Comparison of ENCODE assay signal across 25 mouse cellular contexts in genomic region chr7:67673656-67674055, GRCm38 (mm10). TPM values are rescaled to one million over a fixed set of nuclear protein-coding genes. Genes with fewer than 3 reads are reported as not detected.
DNase-seq lines count a peak whose midpoint lies in the region; ATAC-seq lines count a peak whose summit lies in the region.
"Had no signal": no experiment of that assay in that cellular context is flagged by ENCODE, and none has a peak within 500 bp of the region (broad histone marks: within the 10 kb centered on the region; RNA-seq: fewer than 3 reads in every experiment).

No protein-coding gene starts in this region.

- DNase-seq in embryonic facial prominence, embryonic 10.5 days (ENCODE audit: low spot score) = no peak
- DNase-seq in heart, embryonic 10.5 days (ENCODE audit: low spot score) = no peak
- DNase-seq in heart, postnatal 14 days = no peak
- peak; percentile 51 for DNase-seq in NIH3T3 (ENCODE audit: low read depth)
- DNase-seq in frontal cortex, postnatal 36 days (ENCODE audit: low spot score in 2 of 2) = no peak
- DNase-seq in urinary bladder, postnatal 10 days (ENCODE audit: low spot score) = no peak
- DNase-seq: adrenal gland, postnatal 10 days; adrenal gland, postnatal 36 days; B cell, adult 2 months; cerebellum, adult 18-20 months; cerebellum, adult 9-10 months; cerebellum, postnatal 14 days; gastrocnemius, adult 2 months; gastrocnemius, postnatal 36 days; kidney, adult 2 months had no signal

- no peaks in the 10 kb centered on the region for H3K27me3 ChIP-seq in embryonic facial prominence, embryonic 12.5 days
- no peaks in the 10 kb centered on the region for H3K27me3 ChIP-seq in embryonic facial prominence, embryonic 10.5 days (replicated peaks; ENCODE audit: low read depth, poor library complexity, severe bottlenecking)
- no peaks in the 10 kb centered on the region for H3K27me3 ChIP-seq in heart, embryonic 10.5 days (ENCODE audit: insufficient read depth, poor library complexity, severe bottlenecking)
- H3K27me3 ChIP-seq: CH12.LX; embryonic facial prominence, embryonic 13.5 days; forebrain, embryonic 12.5 days; forebrain, embryonic 15.5 days; heart, embryonic 13.5 days; hindbrain, embryonic 12.5 days; hindbrain, embryonic 15.5 days had no signal

- intact Hi-C loops in heart, postnatal 14 days (cut with DNase I) = loop anchor here (10.0 kb wide), 1 partner anchor 281 kb away; the partner anchor contains the start of gene Igf1r

- H3K36me3 ChIP-seq in embryonic facial prominence, embryonic 12.5 days = peaks cover 28% of the 10 kb centered on the region
- H3K36me3 ChIP-seq in embryonic facial prominence, embryonic 10.5 days (replicated peaks) = peaks cover 68% of the 10 kb centered on the region
- H3K36me3 ChIP-seq in heart, embryonic 10.5 days = peaks cover 30% of the 10 kb centered on the region
- H3K36me3 ChIP-seq: forebrain, embryonic 15.5 days; G1E; hindbrain, embryonic 15.5 days had no signal

- H3K4me3 ChIP-seq in embryonic facial prominence, embryonic 12.5 days = no peak overlapping the region
- no peak overlapping the region for H3K4me3 ChIP-seq in embryonic facial prominence, embryonic 10.5 days
- no peak overlapping the region for H3K4me3 ChIP-seq in heart, embryonic 10.5 days
- H3K4me3 ChIP-seq: embryonic facial prominence, embryonic 13.5 days; erythroblast, embryonic 14.5 days; forebrain, embryonic 12.5 days; forebrain, embryonic 15.5 days; gastrocnemius, adult 2 months; heart, embryonic 13.5 days; hindbrain, embryonic 12.5 days; hindbrain, embryonic 15.5 days had no signal

- no peak overlapping the region for H3K4me2 ChIP-seq in embryonic facial prominence, embryonic 12.5 days (replicated peaks)
- H3K4me2 ChIP-seq: embryonic facial prominence, embryonic 13.5 days; forebrain, embryonic 12.5 days; forebrain, embryonic 15.5 days; heart, embryonic 13.5 days; hindbrain, embryonic 12.5 days; hindbrain, embryonic 15.5 days had no signal

- no peak overlapping the region for H3K9ac ChIP-seq in embryonic facial prominence, embryonic 12.5 days
- H3K9ac ChIP-seq: forebrain, embryonic 12.5 days; forebrain, embryonic 15.5 days; heart, embryonic 13.5 days; hindbrain, embryonic 12.5 days; hindbrain, embryonic 15.5 days had no signal

- no peak overlapping the region for H3K27ac ChIP-seq in embryonic facial prominence, embryonic 12.5 days
- H3K27ac ChIP-seq in embryonic facial prominence, embryonic 10.5 days (replicated peaks) = no peak overlapping the region
- peak overlapping the region; percentile 57 for H3K27ac ChIP-seq in heart, embryonic 10.5 days
- H3K27ac ChIP-seq: embryonic facial prominence, embryonic 13.5 days; forebrain, embryonic 12.5 days; forebrain, embryonic 15.5 days; heart, embryonic 13.5 days; hindbrain, embryonic 12.5 days; hindbrain, embryonic 15.5 days had no signal

- H3K4me1 ChIP-seq in embryonic facial prominence, embryonic 12.5 days = no peaks in the 10 kb centered on the region
- peaks cover 14% of the 10 kb centered on the region for H3K4me1 ChIP-seq in embryonic facial prominence, embryonic 10.5 days
- H3K4me1 ChIP-seq in heart, embryonic 10.5 days = peaks cover 20% of the 10 kb centered on the region
- H3K4me1 ChIP-seq: embryonic facial prominence, embryonic 13.5 days; forebrain, embryonic 12.5 days; hindbrain, embryonic 12.5 days; hindbrain, embryonic 15.5 days had no signal

- ATAC-seq in embryonic facial prominence, embryonic 12.5 days (ENCODE audit: insufficient number of reproducible peaks, insufficient read depth, low FRiP score, low TSS enrichment) = 0 out of 2 replicates have a peak, but pooled peaks have one; percentile 41
- ATAC-seq: forebrain, embryonic 15.5 days had no signal

- 91% methylated on average over 5 of the region's 5 CpGs for WGBS in embryonic facial prominence, embryonic 12.5 days
- 88% methylated on average over 5 of the region's 5 CpGs for WGBS in embryonic facial prominence, embryonic 10.5 days
- 80% methylated on average over 5 of the region's 5 CpGs for WGBS in heart, embryonic 10.5 days

- no peaks in the 10 kb centered on the region for H3K9me3 ChIP-seq in embryonic facial prominence, embryonic 12.5 days
- peaks cover 6% of the 10 kb centered on the region; the same call in 1 of the 2 replicates for H3K9me3 ChIP-seq in embryonic facial prominence, embryonic 10.5 days
- no peaks in the 10 kb centered on the region for H3K9me3 ChIP-seq in heart, embryonic 10.5 days
- H3K9me3 ChIP-seq: embryonic facial prominence, embryonic 13.5 days; forebrain, embryonic 12.5 days; forebrain, embryonic 15.5 days; heart, embryonic 13.5 days; hindbrain, embryonic 12.5 days; hindbrain, embryonic 15.5 days had no signal

RNA-seq across cellular contexts. Expression of gene Ttc23, which starts 26.4 kb away (rescaled TPM):
- polyA plus RNA-seq in embryonic facial prominence, embryonic 12.5 days (2016; fragmentation: Nextera tagmentation; extraction: Ambion mirVana) = 50.9 and 54.4 TPM in 2 replicates
- polyA plus RNA-seq in embryonic facial prominence, embryonic 10.5 days (2016; fragmentation: Nextera tagmentation; extraction: Ambion mirVana) = 45.5 and 47.3 TPM in 2 replicates
- polyA plus RNA-seq in heart, embryonic 10.5 days (2016; fragmentation: Nextera tagmentation; extraction: Ambion mirVana) = 19.0 and 27.1 TPM in 2 replicates
- 10 to 100 TPM; 21.9 to 22.0 TPM for total RNA-seq in heart, postnatal 14 days (2021)
- polyA plus RNA-seq: erythroblast, embryonic 14.5 days had no signal

RNA-seq across cellular contexts. Expression of gene Lrrc28, which starts 28.6 kb away (rescaled TPM):
- 26.0 and 26.3 TPM in 2 replicates for polyA plus RNA-seq in embryonic facial prominence, embryonic 12.5 days (2016; fragmentation: Nextera tagmentation; extraction: Ambion mirVana)
- 18.0 and 21.5 TPM in 2 replicates for polyA plus RNA-seq in embryonic facial prominence, embryonic 10.5 days (2016; fragmentation: Nextera tagmentation; extraction: Ambion mirVana)
- 12.8 and 13.6 TPM in 2 replicates for polyA plus RNA-seq in heart, embryonic 10.5 days (2016; fragmentation: Nextera tagmentation; extraction: Ambion mirVana)
- total RNA-seq in heart, postnatal 14 days (2021) = 10 to 100 TPM; 15.5 TPM
